Mouse (Mus musculus) left cerebral cortex, postnatal 10 days (tissue): ENCODE measurements around the gene Cyp26b1. TPM values are rescaled to one million over a fixed set of nuclear protein-coding genes. Genes with fewer than 3 reads are reported as not detected.
A peak's percentile ranks its signal among the peaks of the same experiment; 100 is the strongest.

Source experiments
- DNase-seq, 2 experiments: peaks; one replicate each; pipeline ENCODE4 v3.0.0; 2021 to 2022; ENCODE audit warnings: low spot score in 2 of 2, mixed read lengths in 1 of 2; ENCODE audit errors: extremely low spot score in 1 of 2
- intact Hi-C: fragments of 180-260 bp; cut with DNase I; formaldehyde crosslinking; loops from one replicate; pipeline ENCODE4 v1.15.1; 2025
- total RNA-seq, 2 experiments: library from RNA; stranded (reverse); gene quantifications; 2 replicates each; pipeline ENCODE4 v1.2.3; 2021

Cyp26b1 gene
- total RNA-seq, 2 experiments from 2014 or later = 20.0 to 23.6 TPM

- intact Hi-C loops = no loop called here
- DNase-seq = peak in 1 of 2 experiments; percentile 60
Measured at GRCm38 (mm10) chr6:84573905-84574660, 19.6 kb downstream of the Cyp26b1 start.

GRCm38 (mm10) chr6:84570039-84570438 is 23.7 kb downstream of the Cyp26b1 start:
- DNase-seq = no peak
- intact Hi-C loops = no loop called here

GRCm38 (mm10) chr6:84569590-84569989 is 24.1 kb downstream of the Cyp26b1 start:
- intact Hi-C loops = no loop called here
- no peak for DNase-seq

GRCm38 (mm10) chr6:84568880-84569279 is 24.8 kb downstream of the Cyp26b1 start:
- DNase-seq = no peak
- intact Hi-C loops = no loop called here

GRCm38 (mm10) chr6:84567696-84568095 is 26.0 kb downstream of the Cyp26b1 start:
- no peak for DNase-seq

GRCm38 (mm10) chr6:84566825-84567224 is 26.9 kb downstream of the Cyp26b1 start:
- DNase-seq = no peak
- intact Hi-C loops = no loop called here

More at GRCm38 (mm10) chr6:84567696-84568095, 26.0 kb downstream of the Cyp26b1 start:
- intact Hi-C loops = no loop called here

- intact Hi-C loops = no loop called here
- DNase-seq = no peak
Measured at GRCm38 (mm10) chr6:84565245-84565644, 28.5 kb downstream of the Cyp26b1 start.

- no peak for DNase-seq
- intact Hi-C loops = no loop called here
Measured at GRCm38 (mm10) chr6:84562948-84563347, 30.8 kb downstream of the Cyp26b1 start.

- intact Hi-C loops = no loop called here
- DNase-seq = no peak
Measured at GRCm38 (mm10) chr6:84561171-84561570, 32.5 kb downstream of the Cyp26b1 start.

GRCm38 (mm10) chr6:84549852-84550437 is 43.8 kb downstream of the Cyp26b1 start:
- no peak for DNase-seq
- intact Hi-C loops = no loop called here

GRCm38 (mm10) chr6:84545428-84545827 is 48.3 kb downstream of the Cyp26b1 start:
- DNase-seq = no peak
- intact Hi-C loops = no loop called here

GRCm38 (mm10) chr6:84544359-84544758 is 49.3 kb downstream of the Cyp26b1 start:
- DNase-seq = no peak
- intact Hi-C loops = no loop called here

- intact Hi-C loops = no loop called here
Measured at GRCm38 (mm10) chr6:84543516-84543915, 50.2 kb downstream of the Cyp26b1 start.

GRCm38 (mm10) chr6:84539924-84540323 is 53.8 kb downstream of the Cyp26b1 start:
- DNase-seq = no peak
- intact Hi-C loops = no loop called here

More at GRCm38 (mm10) chr6:84543516-84543915, 50.2 kb downstream of the Cyp26b1 start:
- DNase-seq = no peak

- DNase-seq = no peak
- intact Hi-C loops = no loop called here
Measured at GRCm38 (mm10) chr6:84538681-84539080, 55.0 kb downstream of the Cyp26b1 start.

GRCm38 (mm10) chr6:84537611-84538197 is 56.0 kb downstream of the Cyp26b1 start:
- intact Hi-C loops = no loop called here
- peak in 1 of 2 experiments; percentile 30 for DNase-seq

- DNase-seq = no peak
- intact Hi-C loops = no loop called here
Measured at GRCm38 (mm10) chr6:84534944-84535343, 58.8 kb downstream of the Cyp26b1 start.

GRCm38 (mm10) chr6:84529912-84530311 is 63.8 kb downstream of the Cyp26b1 start:
- no peak for DNase-seq
- intact Hi-C loops = no loop called here

GRCm38 (mm10) chr6:84524901-84525601 is 68.7 kb downstream of the Cyp26b1 start:
- intact Hi-C loops = no loop called here
- DNase-seq = no peak
